Comparison of ENCODE assay signal across 11 mouse cellular contexts in genomic region chrX:103624426-103625168, GRCm38 (mm10). TPM values are rescaled to one million over a fixed set of nuclear protein-coding genes. Genes with fewer than 3 reads are reported as not detected.
DNase-seq lines count a peak whose midpoint lies in the region; ATAC-seq and TF ChIP-seq lines count a peak whose summit lies in the region.
"Had no signal": no experiment of that assay in that cellular context is flagged by ENCODE, and none has a peak within 500 bp of the region (broad histone marks: within the 10 kb centered on the region; RNA-seq: fewer than 3 reads in every experiment).

No protein-coding gene starts in this region.

- no peak for TF ChIP-seq CTCF in thymus, adult 2 months (IDR thresholded peaks at IDR 0.05; ENCODE audit: borderline replicate concordance, control insufficient read depth, extremely low read depth, insufficient read depth, low read length, poor library complexity)

- no peak overlapping the region for H3K9ac ChIP-seq in hindbrain, embryonic 11.5 days (ENCODE audit: low read depth, low read length)
- no peak overlapping the region for H3K9ac ChIP-seq in hindbrain, embryonic 16.5 days (ENCODE audit: low read depth, low read length)
- H3K9ac ChIP-seq: embryonic facial prominence, embryonic 13.5 days; stomach, embryonic 15.5 days had no signal

- H3K27ac ChIP-seq in hindbrain, embryonic 11.5 days (ENCODE audit: low read depth, low read length), result no peak overlapping the region
- no peak overlapping the region for H3K27ac ChIP-seq in hindbrain, embryonic 16.5 days (ENCODE audit: low read depth, low read length)
- H3K27ac ChIP-seq in thymus, adult 2 months (ENCODE audit: control insufficient read depth, insufficient read depth, low read length), result no peak overlapping the region
- H3K27ac ChIP-seq: embryonic facial prominence, embryonic 13.5 days; heart, embryonic 13.5 days; stomach, embryonic 15.5 days had no signal

- WGBS in hindbrain, embryonic 11.5 days, result 32% methylated on average over 5 of the region's 5 CpGs
- WGBS in hindbrain, embryonic 16.5 days, result 26% methylated on average over 5 of the region's 5 CpGs
- WGBS in thymus, adult 2 months, result 43% methylated on average over 5 of the region's 5 CpGs

- no peaks in the 10 kb centered on the region for H3K36me3 ChIP-seq in hindbrain, embryonic 11.5 days (ENCODE audit: control insufficient read depth, insufficient read depth, low read length)
- no peaks in the 10 kb centered on the region for H3K36me3 ChIP-seq in hindbrain, embryonic 16.5 days (ENCODE audit: control insufficient read depth, insufficient read depth, low read length)
- H3K36me3 ChIP-seq in thymus, adult 2 months (ENCODE audit: control insufficient read depth, insufficient read depth, low read length), result no peaks in the 10 kb centered on the region
- H3K36me3 ChIP-seq: embryonic facial prominence, embryonic 13.5 days; heart, embryonic 13.5 days; stomach, embryonic 15.5 days had no signal

- no peak for TF ChIP-seq POLR2A in thymus, adult 2 months (IDR thresholded peaks at IDR 0.05; ENCODE audit: control insufficient read depth, extremely low read depth, insufficient read depth, low read length, poor library complexity)

- H3K27me3 ChIP-seq in hindbrain, embryonic 11.5 days (ENCODE audit: control insufficient read depth, insufficient read depth, low read length), result no peaks in the 10 kb centered on the region; the same call in 1 of the 2 replicates
- H3K27me3 ChIP-seq in hindbrain, embryonic 16.5 days (replicated peaks; ENCODE audit: control insufficient read depth, insufficient read depth, low read length), result no peaks in the 10 kb centered on the region
- H3K27me3 ChIP-seq in thymus, adult 2 months (ENCODE audit: control insufficient read depth, insufficient read depth, low read length), result no peaks in the 10 kb centered on the region
- H3K27me3 ChIP-seq: embryonic facial prominence, embryonic 13.5 days; stomach, embryonic 15.5 days had no signal

- H3K4me2 ChIP-seq in hindbrain, embryonic 11.5 days (replicated peaks; ENCODE audit: low read depth, low read length), result no peak overlapping the region
- H3K4me2 ChIP-seq in hindbrain, embryonic 16.5 days (ENCODE audit: low read length), result no peak overlapping the region

- peak; percentile 37 for DNase-seq in hindbrain, embryonic 11.5 days (ENCODE audit: low spot score)
- peak; percentile 47 for DNase-seq in thymus, postnatal 0 days (ENCODE audit: low spot score)
- DNase-seq in thymus, adult 2 months, result no peak
- DNase-seq in embryo, embryonic 10 days (ENCODE audit: low spot score), result peak; percentile 58
- no peak for DNase-seq in right cerebral cortex, postnatal 10 days (ENCODE audit: low spot score in 2 of 2)
- DNase-seq in thymus, postnatal 14 days, result no peak
- no peak for DNase-seq in frontal cortex, postnatal 14 days (ENCODE audit: low spot score in 2 of 2)

- no peak overlapping the region for H3K4me3 ChIP-seq in hindbrain, embryonic 11.5 days (ENCODE audit: low read depth, low read length)
- H3K4me3 ChIP-seq in hindbrain, embryonic 16.5 days (ENCODE audit: low read length), result no peak overlapping the region
- no peak overlapping the region for H3K4me3 ChIP-seq in thymus, adult 2 months (ENCODE audit: control insufficient read depth, insufficient read depth, low read length)

- no peaks in the 10 kb centered on the region; the same call in 1 of the 2 replicates for H3K4me1 ChIP-seq in hindbrain, embryonic 11.5 days (replicated peaks; ENCODE audit: control insufficient read depth, insufficient read depth, low read length)
- H3K4me1 ChIP-seq in hindbrain, embryonic 16.5 days (ENCODE audit: control insufficient read depth, insufficient read depth, low read depth, low read length), result peaks cover 3% of the 10 kb centered on the region; the same call in 1 of the 2 replicates
- H3K4me1 ChIP-seq in thymus, adult 2 months (replicated peaks; ENCODE audit: control insufficient read depth, insufficient read depth, low read length), result 0 out of 2 replicates have a peak, but pooled peaks cover 2% of the 10 kb centered on the region
- H3K4me1 ChIP-seq: embryonic facial prominence, embryonic 13.5 days; stomach, embryonic 15.5 days had no signal

- H3K9me3 ChIP-seq in hindbrain, embryonic 11.5 days (ENCODE audit: control insufficient read depth, low read length), result no peaks in the 10 kb centered on the region
- no peaks in the 10 kb centered on the region for H3K9me3 ChIP-seq in hindbrain, embryonic 16.5 days (ENCODE audit: control insufficient read depth, low read length)
- H3K9me3 ChIP-seq: embryonic facial prominence, embryonic 13.5 days; heart, embryonic 13.5 days; stomach, embryonic 15.5 days had no signal

- ATAC-seq in hindbrain, embryonic 11.5 days (ENCODE audit: low FRiP score), result no peak
- no peak for ATAC-seq in hindbrain, embryonic 16.5 days

RNA-seq across cellular contexts. Expression of gene Zcchc13, which starts 5.8 kb away (rescaled TPM):
- not detected in 2 replicates for polyA plus RNA-seq in hindbrain, embryonic 11.5 days (2014; fragmentation: Nextera tagmentation; extraction: Ambion mirVana)
- not detected in 2 replicates for polyA plus RNA-seq in hindbrain, embryonic 16.5 days (2015; fragmentation: Nextera tagmentation; extraction: Ambion mirVana)
- polyA plus RNA-seq in thymus, postnatal 0 days (2015; fragmentation: Nextera tagmentation; extraction: Ambion mirVana), result not detected in 2 replicates
- 0.12 TPM in 1 of 2 replicates, not detected in the other for polyA plus RNA-seq in thymus, adult 2 months (2012; rRNA removed)
- polyA plus RNA-seq: embryonic facial prominence, embryonic 13.5 days; heart, embryonic 13.5 days; stomach, embryonic 15.5 days had no signal

Comparison
In these comparisons a context has a peak if more than half of its experiments do, and no peak if none do; other contexts are left out.
1. DNase-seq: peak in hindbrain, embryonic 11.5 days (single experiment), thymus, postnatal 0 days (single experiment) and embryo, embryonic 10 days (single experiment); none in thymus, adult 2 months (single experiment), right cerebral cortex, postnatal 10 days (0 of 2), thymus, postnatal 14 days (single experiment) and frontal cortex, postnatal 14 days (0 of 2).